Mouse (Mus musculus): Measurements from ENCODE around the gene Alkbh4.

The Alkbh4 gene

DNA sequence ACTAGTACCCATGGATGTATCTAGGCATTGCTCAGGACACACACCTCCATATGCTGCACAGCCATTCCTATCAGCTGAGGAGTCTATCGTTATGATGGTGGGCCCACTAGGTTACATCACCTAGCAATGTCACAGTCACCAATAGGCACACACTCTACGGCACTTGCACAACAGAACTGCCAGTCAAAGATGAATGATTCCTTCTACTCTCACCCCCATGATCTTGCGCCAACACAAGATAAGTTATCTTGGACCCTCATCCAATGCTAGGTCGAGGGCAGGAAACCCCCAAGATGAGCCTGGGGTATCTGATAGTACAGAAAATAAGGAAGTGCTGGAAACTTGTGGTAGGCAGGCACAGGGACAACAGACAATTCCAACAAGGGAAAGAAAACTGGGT lies 46.9 kb downstream of the Alkbh4 start:
- no peak for DNase-seq

DNA sequence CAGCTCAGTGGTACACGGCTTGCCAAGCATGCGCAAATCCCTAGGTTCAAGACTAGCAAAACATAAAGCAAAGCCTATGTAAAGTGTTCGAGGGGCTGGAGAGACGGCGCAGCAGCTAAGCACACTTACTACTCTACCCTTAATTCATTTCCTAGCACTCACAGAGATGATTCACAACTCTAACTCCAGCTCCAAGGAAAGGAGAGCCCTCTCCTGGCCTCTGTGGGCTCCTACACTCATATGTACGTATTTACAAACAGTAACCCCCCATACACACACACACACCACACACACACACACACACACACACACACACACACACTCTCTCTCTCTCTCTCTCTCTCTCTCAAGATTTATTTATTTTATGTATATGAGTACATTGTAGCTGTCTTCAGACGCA lies 47.8 kb downstream of the Alkbh4 start:
- no peak for DNase-seq

DNA sequence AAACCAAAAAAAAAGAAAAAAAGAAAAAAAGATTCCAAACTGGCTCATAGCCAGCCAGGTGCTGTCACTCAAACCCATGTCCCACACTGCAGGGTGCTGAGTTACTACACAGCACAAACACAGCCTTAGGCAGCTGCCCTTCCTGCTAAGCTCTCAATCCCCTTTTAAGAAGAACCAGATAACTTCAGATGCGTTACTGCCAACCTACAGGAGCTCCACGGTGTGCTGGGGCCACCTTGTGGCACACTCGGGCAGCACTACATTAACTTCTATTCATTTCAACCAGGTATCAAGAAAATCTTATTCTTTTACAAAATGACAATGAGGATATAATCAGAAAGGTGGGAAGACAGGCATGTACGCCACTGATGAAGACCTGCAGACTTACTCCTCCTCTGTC lies 50.8 kb downstream of the Alkbh4 start:
- DNase-seq, result no peak
